Mouse (Mus musculus) heart, adult 2 months (tissue): ENCODE measurements around the gene Rassf5. TPM values are rescaled to one million over a fixed set of nuclear protein-coding genes. Genes with fewer than 3 reads are reported as not detected.
A peak's percentile ranks its signal among the peaks of the same experiment; 100 is the strongest.

ENCODE experiments used
- DNase-seq, 2 experiments: peaks; one replicate each; pipeline ENCODE4 v3.0.0; 2021
- H3K27ac ChIP-seq: fragments of 200-600 bp; 2 replicates; pipeline ENCODE4 v1.8.1; 2022
- H3K27me3 ChIP-seq: fragments of 200-500 bp; 2 replicates; pipeline ENCODE4 v1.6.1; 2012; ENCODE audit warnings: mild to moderate bottlenecking, low read length, inconsistent platforms, mixed read lengths; ENCODE audit not compliant: control insufficient read depth, insufficient read depth
- H3K36me3 ChIP-seq: fragments of 200-500 bp; 2 replicates; pipeline ENCODE4 v1.6.1; 2012; ENCODE audit warnings: low read length, inconsistent platforms; ENCODE audit not compliant: control insufficient read depth, insufficient read depth
- H3K4me1 ChIP-seq: fragments of 200-500 bp; 2 replicates; pipeline ENCODE4 v1.6.1; 2011; ENCODE audit warnings: low read length; ENCODE audit not compliant: control insufficient read depth, insufficient read depth
- H3K4me3 ChIP-seq: fragments of 200-600 bp; 2 replicates; pipeline ENCODE4 v1.8.1; 2022
- H3K79me2 ChIP-seq: fragments of 200-500 bp; replicated peaks from 2 replicates; pipeline ENCODE4 v1.6.1; 2012; ENCODE audit warnings: mild to moderate bottlenecking, inconsistent platforms, low read length, moderate library complexity, mixed read lengths; ENCODE audit not compliant: control insufficient read depth, insufficient read depth
- H3K9ac ChIP-seq: fragments of 200-500 bp; 2 replicates; pipeline ENCODE4 v1.6.1; 2012; ENCODE audit warnings: low read depth, mild to moderate bottlenecking, control low read depth, inconsistent platforms, low read length, mixed read lengths
- CTCF ChIP-seq: fragments of 200-600 bp; IDR thresholded peaks from 2 replicates; pipeline ENCODE4 v1.8.1; 2022; ENCODE audit warnings: antibody characterized with exemption, mild to moderate bottlenecking, moderate library complexity
- EP300 ChIP-seq: fragments of 200-500 bp; IDR thresholded peaks from 2 replicates; pipeline ENCODE4 v1.6.1; 2011; ENCODE audit warnings: low read depth, low read length, control low read depth; ENCODE audit not compliant: insufficient read depth
- POLR2A ChIP-seq: fragments of 200-500 bp; IDR thresholded peaks from 2 replicates; pipeline ENCODE4 v1.6.1; 2011; ENCODE audit warnings: mild to moderate bottlenecking, low read depth, low read length, control low read depth; ENCODE audit not compliant: insufficient read depth
- WGBS: fragments of 180-500 bp; shearing (Covaris S2); methylation state at CpG from one replicate; pipeline ENCODE4 v1.1.7; 2018; 5-methylcytosine and 5-hydroxymethylcytosine counted together
- intact Hi-C: fragments of 180-260 bp; cut with DNase I; formaldehyde crosslinking; loops from one replicate; pipeline ENCODE4 v1.15.1; 2025
- polyA plus RNA-seq: library from polyadenylated mRNA; depleted of rRNA; stranded (reverse); fragments of >200 nt; gene quantifications from 2 replicates; pipeline ENCODE4 v1.2.3, GENCODE M21; 2012
- total RNA-seq, 2 experiments: library from RNA; stranded (reverse); gene quantifications; 2 replicates each; pipeline ENCODE4 v1.2.3; 2021

Rassf5 gene
- total and polyA plus RNA-seq, 3 experiments: 1.7 to 2.3 (median 2.0) TPM

DNA sequence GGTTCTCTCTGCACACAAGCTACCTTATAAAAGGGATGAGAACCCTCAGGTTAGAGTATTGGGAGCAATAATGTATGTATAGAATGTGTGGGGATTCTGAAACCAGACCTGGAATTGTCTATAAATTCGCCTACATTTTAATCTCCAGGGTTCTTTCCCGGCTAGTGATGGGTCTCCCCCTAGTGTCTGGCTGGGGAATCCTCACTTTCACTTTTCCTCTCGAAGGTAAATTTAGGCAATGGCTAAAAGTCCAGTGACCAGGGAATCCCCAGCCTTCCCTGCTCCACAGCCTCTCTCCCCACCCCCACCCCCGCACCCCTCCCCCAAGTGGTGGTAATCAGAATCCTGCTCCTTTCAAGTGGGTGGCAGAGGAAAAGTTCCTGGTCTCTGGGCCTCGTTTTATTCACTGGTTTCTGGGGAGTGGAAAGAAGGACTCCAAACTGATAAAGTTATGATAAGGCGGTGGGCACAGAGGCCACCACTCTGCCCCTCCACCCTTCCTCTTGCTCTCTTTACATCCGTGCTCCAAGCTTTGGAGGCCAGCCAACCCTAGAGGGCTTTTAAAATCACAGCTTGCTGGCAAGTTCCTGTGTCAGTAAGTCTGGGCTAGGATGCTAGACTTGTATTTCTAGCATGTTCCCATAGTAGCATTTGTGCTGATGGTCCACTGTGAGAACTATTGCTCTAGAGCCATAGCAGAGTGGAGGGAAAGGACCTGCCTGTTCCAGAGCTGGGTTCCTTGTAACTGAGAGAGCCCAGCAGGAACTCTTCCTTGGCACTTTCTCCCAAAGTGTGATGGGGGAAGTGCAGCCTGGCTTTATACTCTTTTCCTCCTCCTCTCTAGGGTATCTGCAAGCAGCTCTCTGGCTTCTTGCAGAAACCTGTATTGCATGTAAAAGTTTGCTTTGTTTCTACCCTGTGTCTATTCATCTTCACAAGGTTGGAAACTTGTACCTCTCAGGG, 1.7 kb upstream of the Rassf5 start:
- H3K27me3 ChIP-seq: no peaks in the 10 kb centered on the region; the same call in 1 of the 2 replicates
- H3K36me3 ChIP-seq: no peaks in the 10 kb centered on the region
- intact Hi-C loops: loop anchor here (1.0 to 10.0 kb wide), 3 partner anchors 64 to 262 kb away; no protein-coding TSS in a partner anchor
- no peak overlapping the region for H3K9ac ChIP-seq
- 3% methylated on average over 7 of the region's 7 CpGs for WGBS
- H3K27ac ChIP-seq: no peak overlapping the region
- H3K4me3 ChIP-seq: no peak overlapping the region
- H3K4me1 ChIP-seq: peaks cover 2% of the 10 kb centered on the region; the same call in 1 of the 2 replicates
- H3K79me2 ChIP-seq: no peaks in the 10 kb centered on the region
- DNase-seq: peak in 1 of 2 experiments; percentile 38
- TF ChIP-seq CTCF: peak; percentile 76
- no peak for TF ChIP-seq POLR2A
- no peak for TF ChIP-seq EP300

DNA sequence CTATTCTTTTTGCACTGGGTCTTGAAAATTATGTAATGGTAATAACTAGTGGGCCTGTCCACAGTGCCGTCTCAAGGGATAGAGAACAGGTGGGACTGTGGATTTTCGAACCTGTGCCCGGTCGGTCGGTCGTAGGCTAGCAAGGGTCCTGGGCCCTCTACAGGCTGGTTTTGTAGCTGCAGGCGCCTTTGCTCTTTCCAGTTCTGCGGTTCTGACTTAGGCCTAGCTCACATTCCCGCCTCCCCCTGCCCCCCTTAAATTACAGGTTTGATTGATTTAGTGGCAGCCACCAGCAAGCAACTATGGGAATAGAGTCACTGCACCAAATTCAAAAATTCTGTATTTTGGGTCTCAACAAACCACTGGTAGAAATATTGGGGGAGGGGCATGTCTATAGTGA, 868 bp upstream of the Rassf5 start:
- H3K27ac ChIP-seq: no peak overlapping the region; the same call in 1 of the 2 replicates
- H3K4me3 ChIP-seq: peak overlapping the region; percentile 70
- intact Hi-C loops: loop anchor here (1.0 to 10.0 kb wide), 3 partner anchors 64 to 261 kb away; no protein-coding TSS in a partner anchor
- no peaks in the 10 kb centered on the region for H3K79me2 ChIP-seq
- H3K9ac ChIP-seq: no peak overlapping the region
- TF ChIP-seq POLR2A (no peak), CTCF (peak; percentile 61), EP300 (no peak)
- peaks cover 2% of the 10 kb centered on the region; the same call in 1 of the 2 replicates for H3K4me1 ChIP-seq
- WGBS: 9% methylated on average over 9 of the region's 9 CpGs
- H3K36me3 ChIP-seq: no peaks in the 10 kb centered on the region
- no peaks in the 10 kb centered on the region; the same call in 1 of the 2 replicates for H3K27me3 ChIP-seq
- peak; percentile 45 to 63 for DNase-seq

DNA sequence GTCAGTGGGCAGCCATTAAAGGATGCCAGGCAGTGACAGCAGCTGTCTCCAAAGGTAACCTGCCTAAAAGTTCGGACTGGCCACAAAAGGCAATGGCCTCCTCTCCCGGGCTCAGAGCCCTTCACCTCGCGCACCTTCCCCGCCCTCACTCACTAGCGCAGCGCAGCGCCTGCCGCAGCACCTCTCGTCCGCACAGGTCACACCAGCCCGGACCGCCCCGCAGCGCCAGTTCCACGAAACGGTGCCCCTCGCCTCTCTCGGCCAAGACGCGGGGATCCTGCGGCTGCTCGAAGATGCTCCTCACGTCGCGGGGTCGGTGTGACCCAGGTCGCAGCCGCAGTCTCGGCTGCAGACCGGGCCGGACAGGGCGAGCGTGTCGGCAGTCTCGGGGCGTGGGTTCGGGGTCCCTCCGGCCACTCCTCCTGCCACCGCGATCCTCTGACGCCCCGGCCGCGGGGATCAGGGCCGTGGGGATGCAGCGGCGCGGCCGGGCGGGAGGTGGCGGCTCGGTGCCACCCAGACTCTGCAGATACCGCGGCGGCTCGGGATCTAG, 446 bp downstream of the Rassf5 start:
- intact Hi-C loops: loop anchor here (5.0 to 10.0 kb wide), 2 partner anchors 127 to 260 kb away; no protein-coding TSS in a partner anchor
- Histone ChIP-seq H3K79me2 (no peaks in the 10 kb centered on the region), H3K9ac (peak overlapping the region; percentile 78), H3K36me3 (no peaks in the 10 kb centered on the region), H3K4me1 (peaks cover 2% of the 10 kb centered on the region; the same call in 1 of the 2 replicates), H3K27ac (peak overlapping the region; percentile 51), H3K27me3 (no peaks in the 10 kb centered on the region; the same call in 1 of the 2 replicates), H3K4me3 (peak overlapping the region; percentile 70)
- peak in 1 of 2 experiments; percentile 42 for DNase-seq
- TF ChIP-seq CTCF (no peak), EP300 (no peak), POLR2A (no peak)
- 5% methylated on average over 55 of the region's 57 CpGs for WGBS

DNA sequence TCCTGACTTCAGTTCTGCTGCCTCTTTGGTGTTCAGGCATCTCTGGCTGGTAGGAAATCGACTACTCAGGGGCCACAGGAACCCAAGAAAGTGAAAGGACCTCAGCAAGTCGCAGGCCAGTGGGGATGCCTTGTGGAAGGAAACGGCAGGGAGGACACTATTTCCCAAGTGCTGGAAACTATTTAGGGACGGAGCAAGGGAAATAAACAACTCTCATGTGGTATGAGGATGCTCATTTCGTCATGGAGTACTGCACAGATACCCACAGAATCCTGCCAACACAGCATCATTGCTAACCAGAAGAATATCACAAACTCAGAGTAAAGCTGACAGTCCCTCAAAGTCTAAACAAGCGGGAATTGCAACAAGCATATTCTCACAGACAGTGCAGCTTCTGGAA, 2.1 kb downstream of the Rassf5 start:
- Histone ChIP-seq H3K36me3 (no peaks in the 10 kb centered on the region), H3K27me3 (no peaks in the 10 kb centered on the region; the same call in 1 of the 2 replicates), H3K4me3 (no peak overlapping the region), H3K9ac (no peak overlapping the region), H3K79me2 (no peaks in the 10 kb centered on the region), H3K4me1 (peaks cover 6% of the 10 kb centered on the region), H3K27ac (no peak overlapping the region)
- no peak for DNase-seq
- TF ChIP-seq POLR2A: no peak
- no peak for TF ChIP-seq EP300
- TF ChIP-seq CTCF: no peak
- intact Hi-C loops: loop anchor here (10.0 kb wide), 1 partner anchor 258 kb away; no protein-coding TSS in a partner anchor
- 41% methylated on average over 6 of the region's 6 CpGs for WGBS

GRCm38 (mm10) chr1:131239576-131240193, 5.4 kb downstream of the Rassf5 start:
- Histone ChIP-seq H3K79me2 (no peaks in the 10 kb centered on the region), H3K4me1 (peaks cover 3% of the 10 kb centered on the region)
- intact Hi-C loops: loop anchor here (10.0 kb wide), 1 partner anchor 255 kb away; no protein-coding TSS in a partner anchor

More at GRCm38 (mm10) chr1:131239576-131240193, 5.4 kb downstream of the Rassf5 start:
- WGBS: 88% methylated on average over 12 of the region's 12 CpGs
- H3K27ac ChIP-seq: no peak overlapping the region; the same call in 1 of the 2 replicates
- H3K9ac ChIP-seq: no peak overlapping the region
- no peak overlapping the region for H3K4me3 ChIP-seq
- H3K36me3 ChIP-seq: no peaks in the 10 kb centered on the region
- TF ChIP-seq CTCF (no peak), EP300 (no peak), POLR2A (no peak)
- DNase-seq: no peak
- H3K27me3 ChIP-seq: no peaks in the 10 kb centered on the region; the same call in 1 of the 2 replicates
